Mouse (Mus musculus) E14TG2a.4 (cell line): Measurements from ENCODE around the gene Tecr.

Experiments
- CTCF ChIP-seq: conservative IDR thresholded peaks from 2 replicates; pipeline ENCODE4 v1.5.1; 2014; ENCODE audit warnings: low read length
- NANOG ChIP-seq: IDR thresholded peaks from 2 replicates; pipeline ENCODE4 v1.6.1; 2014; ENCODE audit warnings: borderline replicate concordance, low read length, mixed read lengths

- TF ChIP-seq CTCF = no peak
- no peak for TF ChIP-seq NANOG
Observed at GRCm38 (mm10) chr8:83584771-83585170, 23.0 kb downstream of the Tecr start.
